In the genomic region with DNA sequence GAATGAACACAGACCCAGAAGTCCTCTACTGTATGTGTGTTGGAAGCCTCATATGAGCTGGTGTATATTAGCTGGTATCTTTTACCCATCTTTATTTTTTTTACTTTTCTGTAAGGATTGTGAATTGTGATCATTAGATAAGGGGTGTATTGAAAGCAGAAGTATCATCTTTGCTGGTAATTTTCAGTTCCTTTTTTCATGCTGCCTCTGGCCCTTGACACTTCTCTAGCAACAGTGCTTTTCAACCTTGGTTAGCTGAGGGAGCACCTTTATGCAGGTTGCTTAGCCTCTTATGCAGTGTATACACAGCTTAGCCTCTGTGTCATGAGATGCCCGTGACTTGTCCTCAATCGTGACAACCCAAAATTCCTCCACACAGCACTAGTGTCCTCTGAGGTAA, we compare ENCODE assay signal across 22 mouse cellular contexts.
DNase-seq lines count a peak whose midpoint lies in the region; ATAC-seq lines count a peak whose summit lies in the region.
"Had no signal": no experiment of that assay in that cellular context is flagged by ENCODE, and none has a peak within 500 bp of the region (broad histone marks: within the 10 kb centered on the region; RNA-seq: fewer than 3 reads in every experiment).

No protein-coding gene starts in this region.

- H3K27me3 ChIP-seq in forebrain, embryonic 13.5 days, result no peaks in the 10 kb centered on the region
- H3K27me3 ChIP-seq: heart, embryonic 15.5 days; intestine, embryonic 15.5 days had no signal

- no peaks in the 10 kb centered on the region for H3K9me3 ChIP-seq in forebrain, embryonic 13.5 days (replicated peaks)
- H3K9me3 ChIP-seq: embryonic facial prominence, embryonic 10.5 days; heart, embryonic 15.5 days; hindbrain, embryonic 10.5 days; intestine, embryonic 15.5 days had no signal

- ATAC-seq in megakaryocyte, adult 5-6 weeks (ENCODE audit: poor library complexity, severe bottlenecking), result peak; percentile 63
- no peak for ATAC-seq in forebrain, embryonic 13.5 days
- ATAC-seq: forebrain, embryonic 14.5 days; intestine, embryonic 15.5 days had no signal

- no peak overlapping the region for H3K27ac ChIP-seq in forebrain, embryonic 13.5 days
- H3K27ac ChIP-seq: embryonic facial prominence, embryonic 10.5 days; gastrocnemius, adult 2 months; heart, adult 2 months; heart, embryonic 15.5 days; hindbrain, embryonic 10.5 days; hindbrain, embryonic 14.5 days; intestine, embryonic 15.5 days had no signal

- peak; percentile 76 for DNase-seq in heart, adult 11 months
- no peak for DNase-seq in heart, adult 18-20 months
- peak; percentile 2 for DNase-seq in c-Kit-positive CD71-negative TER-119-negative erythroid progenitor cells, embryonic 14.5 days (ENCODE audit: low read depth)
- DNase-seq in spleen, postnatal 10 days (ENCODE audit: low spot score in 2 of 2), result no peak
- DNase-seq in kidney, adult 11 months, result no peak
- DNase-seq: adrenal gland, postnatal 10 days; cerebellum, adult 11-12 months; cerebellum, adult 9-10 months; cerebellum, postnatal 25 days; gastrocnemius, adult 2 months; gastrocnemius, postnatal 25 days; heart, adult 2 months; heart, postnatal 14 days had no signal

- no peak overlapping the region for H3K4me3 ChIP-seq in forebrain, embryonic 13.5 days
- H3K4me3 ChIP-seq: embryonic facial prominence, embryonic 10.5 days; gastrocnemius, adult 2 months; heart, adult 2 months; heart, embryonic 15.5 days; hindbrain, embryonic 10.5 days; intestine, embryonic 15.5 days had no signal

- H3K9ac ChIP-seq in forebrain, embryonic 13.5 days, result no peak overlapping the region
- H3K9ac ChIP-seq: heart, embryonic 15.5 days; hindbrain, embryonic 14.5 days; intestine, embryonic 15.5 days had no signal

- H3K4me1 ChIP-seq in forebrain, embryonic 13.5 days, result 0 out of 2 replicates have a peak, but pooled peaks cover 8% of the 10 kb centered on the region
- H3K4me1 ChIP-seq: embryonic facial prominence, embryonic 10.5 days; hindbrain, embryonic 10.5 days had no signal

- H3K36me3 ChIP-seq in forebrain, embryonic 13.5 days (ENCODE audit: poor library complexity, severe bottlenecking), result no peaks in the 10 kb centered on the region
- H3K36me3 ChIP-seq: embryonic facial prominence, embryonic 10.5 days; heart, embryonic 15.5 days; hindbrain, embryonic 10.5 days; intestine, embryonic 15.5 days had no signal

- H3K4me2 ChIP-seq in forebrain, embryonic 13.5 days, result no peak overlapping the region
- H3K4me2 ChIP-seq: heart, embryonic 11.5 days; heart, embryonic 15.5 days; hindbrain, embryonic 14.5 days; intestine, embryonic 15.5 days had no signal

- 85% methylated on average over 2 of the region's 2 CpGs for WGBS in forebrain, embryonic 13.5 days

Comparison
In these comparisons a context has a peak if more than half of its experiments do, and no peak if none do; other contexts are left out.
1. DNase-seq: peak in heart, adult 11 months (single experiment) and c-Kit-positive CD71-negative TER-119-negative erythroid progenitor cells, embryonic 14.5 days (single experiment); none in heart, adult 18-20 months (0 of 2), spleen, postnatal 10 days (0 of 2) and kidney, adult 11 months (single experiment).